Mouse (Mus musculus): Measurements from ENCODE around the gene March10.

March10 gene

DNA sequence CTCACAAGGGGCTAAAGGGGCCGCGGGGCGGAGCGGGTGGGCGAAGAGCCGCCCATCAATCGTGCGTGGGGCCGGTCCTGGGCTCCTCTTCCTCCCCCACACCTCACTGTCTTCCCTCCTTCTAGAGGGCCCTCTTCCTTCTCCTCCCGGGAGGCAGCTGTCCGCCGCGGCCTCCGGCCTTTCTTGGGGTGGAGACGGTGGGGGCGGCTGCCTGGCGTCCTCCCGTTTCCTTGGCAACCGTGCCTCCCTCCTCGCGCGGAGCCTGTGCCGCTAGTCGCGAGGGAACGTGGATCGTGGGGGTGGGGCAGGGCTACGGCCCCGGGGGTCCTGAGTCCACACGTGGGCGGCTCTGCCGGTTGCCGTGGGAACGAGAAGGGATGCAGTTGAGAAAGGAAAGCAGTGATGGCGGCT is at the start of gene March10:
TSS of gene March10 (minus strand) at position 239 of the 411 bp plus-strand sequence.
- CTCF ChIA-PET, result no interaction called here

GRCm38 (mm10) chr11:105506322-105506721 is 49.8 kb upstream of the March10 start:
- CTCF ChIA-PET, result no interaction called here

DNA sequence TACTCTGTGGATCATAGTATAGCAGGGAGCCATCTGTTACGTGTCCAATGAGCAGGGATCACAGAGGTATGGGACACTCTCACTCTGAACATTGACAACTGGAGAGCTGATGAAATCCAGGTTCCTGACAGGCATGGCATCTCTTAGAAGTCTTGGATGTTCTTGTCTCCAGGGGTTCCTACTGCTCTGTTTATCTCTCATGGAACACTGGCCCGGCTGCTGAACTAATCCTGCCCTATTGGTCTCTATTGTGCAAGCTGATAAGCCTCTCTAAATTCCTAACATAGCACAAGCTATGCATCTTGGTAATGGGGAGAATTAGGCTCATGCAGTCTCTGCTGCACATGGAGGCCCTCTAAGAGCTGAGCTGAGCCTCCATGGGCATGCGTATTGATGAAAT is 48.5 kb upstream of the March10 start:
- CTCF ChIA-PET, result no interaction called here

DNA sequence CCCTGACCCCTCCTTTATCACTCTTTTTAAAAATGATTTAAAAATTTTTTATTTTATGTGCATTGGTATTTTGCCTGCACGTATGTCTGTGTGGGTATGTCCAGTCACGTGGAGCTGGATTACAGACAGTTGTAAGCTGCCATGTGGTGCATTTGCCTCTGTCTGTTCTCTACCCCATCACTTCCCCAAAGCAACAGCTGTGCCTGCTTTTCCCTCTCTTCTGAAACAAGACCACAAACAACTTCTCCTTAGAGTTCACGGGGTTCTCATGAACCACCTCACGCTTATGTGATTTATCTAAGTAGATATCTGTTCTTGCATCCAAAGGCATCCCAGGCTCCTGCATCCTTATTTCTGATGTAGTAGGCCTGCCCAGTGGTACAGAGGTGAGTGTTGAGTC is 45.8 kb upstream of the March10 start:
- CTCF ChIA-PET, result no interaction called here

DNA sequence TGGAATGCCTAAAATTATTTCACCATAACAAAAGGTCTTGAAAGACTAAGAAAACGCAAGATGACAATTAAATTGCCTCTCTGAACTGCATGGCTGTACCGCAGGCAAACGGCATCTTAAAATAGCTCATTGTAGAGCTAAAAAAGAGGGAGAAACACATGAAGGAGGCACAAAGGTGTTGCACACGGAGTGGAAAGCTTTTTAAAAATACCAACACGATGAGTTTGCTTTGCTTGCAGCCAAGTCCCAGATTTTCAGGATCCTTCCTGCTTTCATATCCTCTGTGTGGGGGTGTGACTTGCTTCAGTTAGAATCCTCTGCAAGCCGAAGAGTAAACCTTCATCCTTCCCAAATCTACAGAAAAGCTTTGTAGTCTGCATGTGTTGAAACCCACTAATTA is 41.0 kb upstream of the March10 start:
- CTCF ChIA-PET, result no interaction called here

DNA sequence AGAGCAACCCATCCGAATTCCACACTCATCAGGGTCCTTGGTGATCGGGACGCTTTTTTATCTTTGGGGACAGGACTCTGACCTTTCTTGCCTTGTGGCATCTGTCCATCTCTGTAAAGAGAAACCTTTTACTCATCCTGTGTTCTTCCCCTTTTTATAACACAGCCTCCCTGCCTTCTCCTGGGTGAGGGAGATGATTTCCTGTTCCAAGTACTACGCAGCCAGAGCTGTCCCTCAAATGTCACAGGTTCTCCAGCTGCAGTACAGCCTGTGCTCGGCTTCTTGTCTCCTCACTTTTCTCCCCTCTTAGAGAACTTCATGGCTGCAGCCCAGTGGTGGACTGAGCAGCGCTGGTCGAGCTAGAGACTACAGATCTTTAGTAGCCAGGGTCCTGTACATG is 40.1 kb upstream of the March10 start:
- CTCF ChIA-PET, result no interaction called here

DNA sequence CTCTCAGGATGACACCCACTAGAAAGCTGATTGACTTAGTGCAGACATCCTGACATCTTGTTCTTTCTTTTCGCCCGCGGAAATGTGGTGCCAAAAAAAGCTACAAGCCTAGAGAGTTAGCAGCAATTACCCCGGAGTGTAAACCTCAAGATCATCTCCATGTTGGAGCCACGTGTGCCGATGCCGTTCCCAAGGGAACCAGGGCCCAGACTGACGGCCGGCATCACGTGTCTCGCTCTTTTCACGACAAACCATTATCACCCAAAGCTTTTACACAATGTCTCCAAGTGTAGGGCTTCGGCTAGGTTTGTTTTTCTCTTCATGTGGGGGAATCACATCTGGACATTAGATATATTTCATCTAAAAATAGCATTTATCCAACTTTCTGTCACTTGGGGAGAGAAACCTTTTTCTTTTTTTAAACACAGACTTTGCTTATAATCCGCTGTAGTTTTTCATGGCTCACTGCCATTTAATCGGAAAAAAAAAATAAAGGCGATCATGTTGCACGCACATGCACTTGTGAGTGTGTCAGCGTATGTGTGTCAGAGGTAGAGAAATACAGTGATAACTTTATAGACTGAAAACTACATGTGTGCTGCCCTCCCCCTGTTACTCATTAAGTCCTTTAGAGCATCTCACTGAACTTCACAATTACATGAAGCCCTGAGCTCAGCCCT is 39.2 kb upstream of the March10 start:
- CTCF ChIA-PET, result no interaction called here

- CTCF ChIA-PET, result no interaction called here
Measured at GRCm38 (mm10) chr11:105494786-105495369, 38.3 kb upstream of the March10 start.

- CTCF ChIA-PET, result no interaction called here
Measured at GRCm38 (mm10) chr11:105492392-105492791, 35.9 kb upstream of the March10 start.

- CTCF ChIA-PET, result no interaction called here
Measured at GRCm38 (mm10) chr11:105490971-105491370, 34.4 kb upstream of the March10 start.

GRCm38 (mm10) chr11:105485412-105485811 is 28.9 kb upstream of the March10 start:
- CTCF ChIA-PET, result no interaction called here

DNA sequence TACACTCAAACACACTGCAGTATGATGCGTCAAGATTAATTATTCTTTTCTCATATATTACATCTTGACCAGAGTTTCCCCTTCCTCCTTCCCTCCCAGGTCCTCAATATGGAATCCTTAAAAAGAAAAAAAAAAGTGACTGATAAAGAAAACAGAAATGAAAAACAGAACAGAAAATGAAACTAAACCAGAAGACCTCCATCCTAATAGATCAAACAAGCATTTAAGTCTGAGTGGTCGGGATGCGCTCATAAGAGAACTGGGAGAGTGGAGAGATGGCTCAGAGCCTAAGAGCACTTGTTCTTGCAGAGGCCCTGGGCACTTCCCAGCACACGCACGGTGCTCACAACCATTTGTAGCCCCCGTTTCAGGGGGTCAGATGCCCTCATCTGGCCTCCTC is 28.5 kb upstream of the March10 start:
- CTCF ChIA-PET, result no interaction called here

DNA sequence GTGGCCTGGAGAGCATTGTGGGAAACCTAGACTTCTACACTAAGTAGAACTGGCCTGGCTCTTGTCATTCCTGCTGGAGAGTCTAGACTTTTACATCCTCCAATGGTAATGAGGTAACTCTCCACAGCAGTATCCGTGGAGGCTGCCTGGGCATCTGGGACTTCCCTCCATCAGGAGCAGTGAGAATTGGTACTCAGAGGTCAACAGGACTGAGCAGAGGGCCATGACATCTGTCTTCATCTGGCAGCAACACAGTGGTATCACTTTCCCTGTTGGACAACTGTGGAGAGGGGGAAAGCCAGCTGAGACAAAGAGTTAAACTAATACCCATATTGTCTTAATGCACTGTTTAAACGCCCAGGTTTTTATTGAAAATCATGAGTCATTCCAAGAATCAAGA is 26.2 kb upstream of the March10 start:
- CTCF ChIA-PET, result no interaction called here

DNA sequence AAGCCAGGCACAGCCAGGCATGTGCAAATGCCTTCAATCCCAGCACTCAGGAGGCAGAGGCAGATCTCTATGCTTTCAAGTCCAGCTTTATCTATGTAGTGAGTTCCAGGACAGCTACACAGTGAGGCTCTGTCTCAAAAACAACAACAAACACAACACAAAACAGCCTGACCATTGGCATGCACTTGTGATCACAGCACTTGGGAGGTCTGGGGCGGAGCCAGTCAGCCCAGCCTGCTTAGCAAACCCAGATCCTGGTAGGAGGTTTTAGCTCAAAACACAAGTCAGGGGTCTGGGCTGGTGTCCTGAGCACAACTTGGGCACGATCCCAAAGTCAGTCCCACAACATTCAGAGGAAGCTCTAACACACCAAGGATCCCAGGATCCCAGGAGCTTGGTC is 18.2 kb upstream of the March10 start:
- CTCF ChIA-PET, result no interaction called here

GRCm38 (mm10) chr11:105474352-105474736 is 17.8 kb upstream of the March10 start:
- CTCF ChIA-PET, result no interaction called here

- CTCF ChIA-PET, result no interaction called here
Measured at GRCm38 (mm10) chr11:105473716-105474351, 17.3 kb upstream of the March10 start.

DNA sequence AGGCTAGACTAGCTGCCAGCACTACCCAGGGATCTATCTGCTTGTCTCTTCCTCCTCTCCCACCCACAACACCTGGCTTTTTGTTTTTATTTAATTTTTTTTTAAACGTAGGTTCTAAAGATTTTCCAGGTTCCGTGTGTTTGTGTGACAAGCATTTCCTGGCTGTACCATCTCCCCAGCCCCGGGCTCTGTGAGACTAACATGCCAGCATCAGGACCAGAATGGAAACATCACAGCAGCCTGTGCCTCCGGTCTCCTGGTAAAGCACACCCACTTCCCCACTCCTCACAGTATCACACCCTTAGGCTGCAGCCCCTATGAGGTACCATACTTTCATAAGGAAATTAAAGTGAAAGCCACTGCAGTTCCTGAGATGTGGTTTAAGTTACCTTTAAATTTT is 16.1 kb upstream of the March10 start:
- CTCF ChIA-PET, result no interaction called here

- CTCF ChIA-PET, result no interaction called here
Measured at GRCm38 (mm10) chr11:105470896-105471295, 14.4 kb upstream of the March10 start.

- CTCF ChIA-PET, result no interaction called here
Measured at GRCm38 (mm10) chr11:105469561-105469960, 13.0 kb upstream of the March10 start.

GRCm38 (mm10) chr11:105469091-105469507 is 12.6 kb upstream of the March10 start:
- CTCF ChIA-PET, result no interaction called here

GRCm38 (mm10) chr11:105468436-105468835 is 11.9 kb upstream of the March10 start:
- CTCF ChIA-PET, result no interaction called here

GRCm38 (mm10) chr11:105467816-105468215 is 11.3 kb upstream of the March10 start:
- CTCF ChIA-PET, result no interaction called here

GRCm38 (mm10) chr11:105467266-105467665 is 10.7 kb upstream of the March10 start:
- CTCF ChIA-PET, result no interaction called here

DNA sequence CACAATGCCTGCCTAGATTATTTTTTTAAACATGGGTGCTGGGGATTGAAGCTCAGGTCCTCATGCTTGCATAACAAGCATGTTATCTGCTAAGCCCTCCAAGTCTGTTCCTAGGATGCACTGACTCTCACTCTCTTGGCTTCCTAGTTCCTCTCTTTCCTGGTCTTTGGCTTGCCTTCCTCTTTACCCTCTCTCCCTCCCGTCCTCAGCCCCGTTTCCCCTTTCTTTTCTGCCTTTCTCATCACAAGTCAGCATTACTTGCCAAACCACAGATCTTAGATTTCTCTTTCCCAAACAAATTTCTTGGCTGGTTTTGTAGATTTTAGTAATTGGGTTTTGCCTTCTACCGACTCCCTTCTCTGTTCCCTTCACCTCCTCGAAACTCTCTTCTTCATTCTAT is 10.2 kb upstream of the March10 start:
- CTCF ChIA-PET, result no interaction called here
